In the genomic region with DNA sequence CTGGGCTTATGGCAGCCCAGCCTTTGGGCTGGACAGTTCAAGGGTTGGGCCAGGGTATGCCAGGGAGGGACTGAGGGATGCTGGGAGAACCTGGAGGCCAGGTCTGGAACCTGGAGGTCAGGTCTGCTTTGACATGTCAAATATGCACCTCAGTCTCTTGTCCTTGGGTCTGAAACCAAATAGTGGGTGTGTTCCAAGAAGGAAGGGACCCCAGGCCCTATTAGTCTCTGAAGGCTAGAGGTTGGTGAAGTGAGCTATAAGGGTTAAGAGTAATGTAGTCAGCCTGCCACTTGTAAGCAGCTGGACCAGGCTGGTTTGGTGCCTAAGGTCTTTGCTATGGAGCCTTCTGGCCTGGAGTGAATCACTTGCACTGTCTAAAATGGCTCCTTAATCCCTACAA, we compare ENCODE assay signal across 12 mouse cellular contexts. TPM values are rescaled to one million over a fixed set of nuclear protein-coding genes. Genes with fewer than 3 reads are reported as not detected.
DNase-seq lines count a peak whose midpoint lies in the region; ATAC-seq and TF ChIP-seq lines count a peak whose summit lies in the region.
"Had no signal": no experiment of that assay in that cellular context is flagged by ENCODE, and none has a peak within 500 bp of the region (broad histone marks: within the 10 kb centered on the region; RNA-seq: fewer than 3 reads in every experiment).

No protein-coding gene starts in this region.

- DNase-seq in kidney, adult 2 months = no peak
- DNase-seq in kidney, postnatal 14 days = no peak
- DNase-seq in neural tube, embryonic 10.5 days (ENCODE audit: extremely low spot score, low spot score) = no peak
- no peak for DNase-seq in intestine, embryonic 14.5 days (ENCODE audit: low spot score)
- no peak for DNase-seq in right cerebral cortex, postnatal 4 days
- no peak for DNase-seq in frontal cortex, postnatal 25 days (ENCODE audit: low spot score in 2 of 2)
- DNase-seq: cerebellum, adult 18-20 months had no signal

- no peak overlapping the region for H3K9ac ChIP-seq in neural tube, embryonic 15.5 days (replicated peaks)
- H3K9ac ChIP-seq in intestine, embryonic 14.5 days (ENCODE audit: low read length) = no peak overlapping the region
- H3K9ac ChIP-seq in stomach, embryonic 14.5 days (replicated peaks; ENCODE audit: low read depth, low read length) = no peak overlapping the region
- H3K9ac ChIP-seq: embryonic facial prominence, embryonic 12.5 days; hindbrain, embryonic 13.5 days had no signal

- peak overlapping the region; percentile 87 for H3K27ac ChIP-seq in kidney, adult 2 months (ENCODE audit: insufficient read depth, low read depth, low read length)
- H3K27ac ChIP-seq in neural tube, embryonic 15.5 days (replicated peaks) = no peak overlapping the region
- H3K27ac ChIP-seq in intestine, embryonic 14.5 days (ENCODE audit: low read depth) = 0 out of 2 replicates have a peak overlapping the region, but pooled peaks have one; percentile 59
- H3K27ac ChIP-seq in stomach, embryonic 14.5 days (ENCODE audit: low read length) = peak overlapping the region; percentile 85; the same call in 1 of the 2 replicates
- H3K27ac ChIP-seq: embryonic facial prominence, embryonic 12.5 days; hindbrain, embryonic 13.5 days had no signal

- H3K4me3 ChIP-seq in kidney, adult 2 months (ENCODE audit: insufficient read depth, low read depth, low read length) = peak overlapping the region; percentile 61
- no peak overlapping the region for H3K4me3 ChIP-seq in neural tube, embryonic 15.5 days (replicated peaks)
- H3K4me3 ChIP-seq in intestine, embryonic 14.5 days (ENCODE audit: low read depth, low read length) = no peak overlapping the region
- no peak overlapping the region for H3K4me3 ChIP-seq in stomach, embryonic 14.5 days (ENCODE audit: low read depth, low read length)
- H3K4me3 ChIP-seq: embryonic facial prominence, embryonic 12.5 days; hindbrain, embryonic 13.5 days had no signal

- peak overlapping the region; percentile 22; the same call in 1 of the 2 replicates for H3K4me2 ChIP-seq in neural tube, embryonic 15.5 days
- H3K4me2 ChIP-seq in intestine, embryonic 14.5 days (ENCODE audit: low read length) = peak overlapping the region; percentile 43
- H3K4me2 ChIP-seq in stomach, embryonic 14.5 days (replicated peaks; ENCODE audit: low read depth, low read length) = peak overlapping the region; percentile 36
- H3K4me2 ChIP-seq: embryonic facial prominence, embryonic 12.5 days; hindbrain, embryonic 13.5 days had no signal

- no peak for TF ChIP-seq CTCF in kidney, adult 2 months (conservative IDR thresholded peaks at IDR 0.05; ENCODE audit: insufficient read depth, insufficient read length, low read depth, low read length)

- no peaks in the 10 kb centered on the region for H3K9me3 ChIP-seq in neural tube, embryonic 15.5 days (replicated peaks)
- H3K9me3 ChIP-seq in intestine, embryonic 14.5 days (ENCODE audit: control insufficient read depth, low read length) = no peaks in the 10 kb centered on the region
- no peaks in the 10 kb centered on the region for H3K9me3 ChIP-seq in stomach, embryonic 14.5 days (ENCODE audit: control insufficient read depth, low read depth, low read length)
- H3K9me3 ChIP-seq: embryonic facial prominence, embryonic 12.5 days; hindbrain, embryonic 13.5 days had no signal

- H3K36me3 ChIP-seq in kidney, adult 2 months (ENCODE audit: control insufficient read depth, insufficient read depth, low read length) = no peaks in the 10 kb centered on the region
- H3K36me3 ChIP-seq in neural tube, embryonic 15.5 days = no peaks in the 10 kb centered on the region
- no peaks in the 10 kb centered on the region for H3K36me3 ChIP-seq in intestine, embryonic 14.5 days (ENCODE audit: control insufficient read depth, insufficient read depth, low read length)
- no peaks in the 10 kb centered on the region for H3K36me3 ChIP-seq in stomach, embryonic 14.5 days (ENCODE audit: control insufficient read depth, insufficient read depth, low read length)
- H3K36me3 ChIP-seq: embryonic facial prominence, embryonic 12.5 days; hindbrain, embryonic 13.5 days had no signal

- no peak for TF ChIP-seq POLR2A in kidney, adult 2 months (IDR thresholded peaks at IDR 0.05; ENCODE audit: low read depth, low read length)

- H3K4me1 ChIP-seq in kidney, adult 2 months (ENCODE audit: control insufficient read depth, insufficient read depth, low read length) = peaks cover 12% of the 10 kb centered on the region
- no peaks in the 10 kb centered on the region for H3K4me1 ChIP-seq in neural tube, embryonic 15.5 days
- H3K4me1 ChIP-seq in intestine, embryonic 14.5 days (replicated peaks; ENCODE audit: control insufficient read depth, insufficient read depth, low read length) = 0 out of 2 replicates have a peak, but pooled peaks cover 8% of the 10 kb centered on the region
- H3K4me1 ChIP-seq in stomach, embryonic 14.5 days (ENCODE audit: control insufficient read depth, insufficient read depth, low read length) = 0 out of 2 replicates have a peak, but pooled peaks cover 3% of the 10 kb centered on the region
- H3K4me1 ChIP-seq: embryonic facial prominence, embryonic 12.5 days; hindbrain, embryonic 13.5 days had no signal

- H3K27me3 ChIP-seq in kidney, adult 2 months (replicated peaks; ENCODE audit: control insufficient read depth, insufficient read depth, low read length) = no peaks in the 10 kb centered on the region
- no peaks in the 10 kb centered on the region for H3K27me3 ChIP-seq in neural tube, embryonic 15.5 days (replicated peaks)
- no peaks in the 10 kb centered on the region for H3K27me3 ChIP-seq in intestine, embryonic 14.5 days (replicated peaks; ENCODE audit: control insufficient read depth, insufficient read depth, low read length)
- no peaks in the 10 kb centered on the region for H3K27me3 ChIP-seq in stomach, embryonic 14.5 days (ENCODE audit: control insufficient read depth, insufficient read depth, low read length)
- H3K27me3 ChIP-seq: embryonic facial prominence, embryonic 12.5 days; hindbrain, embryonic 13.5 days had no signal

- no peak for ATAC-seq in neural tube, embryonic 15.5 days (ENCODE audit: low FRiP score)
- ATAC-seq in intestine, embryonic 14.5 days (replicated peaks; ENCODE audit: low FRiP score, low TSS enrichment, low read depth) = no peak
- no peak for ATAC-seq in stomach, embryonic 14.5 days (ENCODE audit: insufficient number of reproducible peaks, insufficient read depth, low FRiP score, low read depth)

RNA-seq across cellular contexts. Expression of gene Ifi27, which starts 0.8 kb away (rescaled TPM):
- 320 and 355 TPM in 2 replicates for polyA plus RNA-seq in kidney, adult 2 months (2012; rRNA removed)
- 14.6 and 30.5 TPM in 2 replicates for polyA plus RNA-seq in neural tube, embryonic 15.5 days (2015; fragmentation: Nextera tagmentation; extraction: Ambion mirVana)
- 37.9 and 42.5 TPM in 2 replicates for polyA plus RNA-seq in intestine, embryonic 14.5 days (2014; fragmentation: Nextera tagmentation; extraction: Ambion mirVana)
- polyA plus RNA-seq in stomach, embryonic 14.5 days (2014; fragmentation: Nextera tagmentation; extraction: Ambion mirVana) = 46.6 and 55.7 TPM in 2 replicates

RNA-seq across cellular contexts. Expression of gene Ifi27l2a, which starts 8.6 kb away (rescaled TPM):
- polyA plus RNA-seq in kidney, adult 2 months (2012; rRNA removed) = 427 and 428 TPM in 2 replicates
- 7.5 and 16.4 TPM in 2 replicates for polyA plus RNA-seq in neural tube, embryonic 15.5 days (2015; fragmentation: Nextera tagmentation; extraction: Ambion mirVana)
- polyA plus RNA-seq in intestine, embryonic 14.5 days (2014; fragmentation: Nextera tagmentation; extraction: Ambion mirVana) = 16.4 and 23.2 TPM in 2 replicates
- polyA plus RNA-seq in stomach, embryonic 14.5 days (2014; fragmentation: Nextera tagmentation; extraction: Ambion mirVana) = 16.9 and 17.1 TPM in 2 replicates
- polyA plus RNA-seq: neural tube, embryonic 14.5 days had no signal

RNA-seq across cellular contexts. Expression of gene Ddx24, which starts 9.2 kb away (rescaled TPM):
- 37.5 and 41.9 TPM in 2 replicates for polyA plus RNA-seq in kidney, adult 2 months (2012; rRNA removed)
- polyA plus RNA-seq in neural tube, embryonic 15.5 days (2015; fragmentation: Nextera tagmentation; extraction: Ambion mirVana) = 176 and 181 TPM in 2 replicates
- polyA plus RNA-seq in intestine, embryonic 14.5 days (2014; fragmentation: Nextera tagmentation; extraction: Ambion mirVana) = 84.0 and 90.1 TPM in 2 replicates
- 89.4 and 91.4 TPM in 2 replicates for polyA plus RNA-seq in stomach, embryonic 14.5 days (2014; fragmentation: Nextera tagmentation; extraction: Ambion mirVana)

RNA-seq across cellular contexts. Expression of gene Ifi27l2b, which starts 22.2 kb away (rescaled TPM):
- polyA plus RNA-seq in kidney, adult 2 months (2012; rRNA removed) = 0.08 and 0.19 TPM in 2 replicates
- polyA plus RNA-seq in neural tube, embryonic 15.5 days (2015; fragmentation: Nextera tagmentation; extraction: Ambion mirVana) = 0.88 TPM in 1 of 2 replicates, not detected in the other
- polyA plus RNA-seq in intestine, embryonic 14.5 days (2014; fragmentation: Nextera tagmentation; extraction: Ambion mirVana) = 6.5 and 8.5 TPM in 2 replicates
- polyA plus RNA-seq in stomach, embryonic 14.5 days (2014; fragmentation: Nextera tagmentation; extraction: Ambion mirVana) = 1.3 and 2.0 TPM in 2 replicates
- polyA plus RNA-seq: embryonic facial prominence, embryonic 12.5 days; hindbrain, embryonic 13.5 days; neural tube, embryonic 14.5 days had no signal

RNA-seq across cellular contexts. Expression of gene 9330161L09Rik, which starts 27.2 kb away (rescaled TPM):
- polyA plus RNA-seq in kidney, adult 2 months (2012; rRNA removed) = 0.81 and 0.88 TPM in 2 replicates
- 0.36 and 1.1 TPM in 2 replicates for polyA plus RNA-seq in neural tube, embryonic 15.5 days (2015; fragmentation: Nextera tagmentation; extraction: Ambion mirVana)
- polyA plus RNA-seq in intestine, embryonic 14.5 days (2014; fragmentation: Nextera tagmentation; extraction: Ambion mirVana) = 0.24 and 0.67 TPM in 2 replicates
- 0.25 and 0.87 TPM in 2 replicates for polyA plus RNA-seq in stomach, embryonic 14.5 days (2014; fragmentation: Nextera tagmentation; extraction: Ambion mirVana)

Comparison
In these comparisons a context has a peak if more than half of its experiments do, and no peak if none do; other contexts are left out.
1. RNA of gene Ifi27l2a, which starts 8.6 kb away (polyA plus RNA-seq): 427 to 428 TPM in kidney, adult 2 months; 16.4 to 23.2 TPM in intestine, embryonic 14.5 days, 16.9 to 17.1 TPM in stomach, embryonic 14.5 days and 7.5 to 16.4 TPM in neural tube, embryonic 15.5 days; every median in the first group is over 10 times any median in the second.
2. Peak in every context shown above with its lines, with median percentiles within 50 percentile points of each other: H3K4me2 ChIP-seq.